Mouse (Mus musculus) liver, embryonic 15.5 days (tissue): ENCODE results near the gene Nobox. TPM values are rescaled to one million over a fixed set of nuclear protein-coding genes. Genes with fewer than 3 reads are reported as not detected.

ENCODE experiments used
- ATAC-seq: fragments of 200-750 bp; cut with Nextera tagmentation; 2 replicates; pipeline ENCODE4 v1.8.0; 2017; ENCODE audit warnings: moderate number of reproducible peaks, mild to moderate bottlenecking, moderate library complexity; ENCODE audit not compliant: insufficient read depth
- H3K27ac ChIP-seq: fragments of 300-500 bp; sonication (generic); replicated peaks from 2 replicates; pipeline ENCODE4 v1.5.1; 2015; ENCODE audit warnings: mild to moderate bottlenecking, inconsistent platforms
- H3K27me3 ChIP-seq: fragments of 300-500 bp; sonication (generic); 2 replicates; pipeline ENCODE4 v1.6.1; 2015; ENCODE audit warnings: mild to moderate bottlenecking, inconsistent platforms
- H3K36me3 ChIP-seq: fragments of 300-500 bp; sonication (generic); replicated peaks from 2 replicates; pipeline ENCODE4 v1.6.1; 2015; ENCODE audit warnings: moderate library complexity, mild to moderate bottlenecking, inconsistent platforms
- H3K4me1 ChIP-seq: fragments of 300-500 bp; sonication (generic); replicated peaks from 2 replicates; pipeline ENCODE4 v1.6.1; 2015; ENCODE audit warnings: inconsistent platforms
- H3K4me2 ChIP-seq: fragments of 300-500 bp; sonication (generic); 2 replicates; pipeline ENCODE4 v1.6.1; 2015; ENCODE audit warnings: moderate library complexity, mild to moderate bottlenecking, inconsistent platforms
- H3K4me3 ChIP-seq: fragments of 300-500 bp; sonication (generic); replicated peaks from 2 replicates; pipeline ENCODE4 v1.5.1; 2015; ENCODE audit warnings: mild to moderate bottlenecking, inconsistent platforms
- H3K9ac ChIP-seq: fragments of 300-500 bp; sonication (generic); 2 replicates; pipeline ENCODE4 v1.6.1; 2015; ENCODE audit warnings: moderate library complexity, mild to moderate bottlenecking, inconsistent platforms
- H3K9me3 ChIP-seq: fragments of 300-500 bp; sonication (generic); replicated peaks from 2 replicates; pipeline ENCODE4 v1.6.1; 2016; ENCODE audit warnings: inconsistent platforms
- WGBS: fragments of 180-500 bp; shearing (Covaris S2); methylation state at CpG from one replicate; pipeline ENCODE4 v1.1.7; 2015; ENCODE audit warnings: mixed read lengths; ENCODE audit not compliant: insufficient replicate concordance; 5-methylcytosine and 5-hydroxymethylcytosine counted together
- polyA plus RNA-seq: library from polyadenylated mRNA; unstranded; fragments of >200 nt; fragmentation: Nextera tagmentation; extraction: Ambion mirVana; gene quantifications from 2 replicates; pipeline ENCODE4 v1.2.1, GENCODE M21; 2015

The Nobox gene
- polyA plus RNA-seq, result not detected in 2 replicates

- H3K4me3 ChIP-seq, result no peak within 1 kb of the TSS
- H3K4me2 ChIP-seq, result no peak within 1 kb of the TSS
- H3K4me1 ChIP-seq, result no peaks in the 10 kb centered on the region
- H3K9me3 ChIP-seq, result no peaks in the 10 kb centered on the region
- H3K9ac ChIP-seq, result no peak within 1 kb of the TSS
- H3K36me3 ChIP-seq, result no peaks in the 10 kb centered on the region
- no peaks in the 10 kb centered on the region for H3K27me3 ChIP-seq
- ATAC-seq, result no peak
- no peak within 1 kb of the TSS for H3K27ac ChIP-seq
- WGBS, result 67% methylated on average over 16 of the region's 16 CpGs
These were observed at the start of gene Nobox for GRCm38 (mm10) chr6:43309454-43309853. Gene Nobox, minus strand, starts transcription at chr6:43309554.

- 35% methylated on average over 9 of the region's 9 CpGs for WGBS
- Histone ChIP-seq H3K4me3 (no peak overlapping the region), H3K4me1 (peaks cover 9% of the 10 kb centered on the region), H3K27me3 (no peaks in the 10 kb centered on the region), H3K4me2 (peak overlapping the region; percentile 32; the same call in 1 of the 2 replicates), H3K36me3 (no peaks in the 10 kb centered on the region), H3K27ac (no peak overlapping the region), H3K9ac (no peak overlapping the region), H3K9me3 (no peaks in the 10 kb centered on the region)
- ATAC-seq, result peak; percentile 49; the same call in 1 of the 2 replicates
These were observed 45.3 kb upstream of the Nobox start for GRCm38 (mm10) chr6:43354562-43355241.

- Histone ChIP-seq H3K36me3 (no peaks in the 10 kb centered on the region), H3K4me2 (no peak overlapping the region), H3K27ac (no peak overlapping the region), H3K27me3 (no peaks in the 10 kb centered on the region), H3K9me3 (no peaks in the 10 kb centered on the region), H3K9ac (no peak overlapping the region), H3K4me1 (peaks cover 9% of the 10 kb centered on the region), H3K4me3 (no peak overlapping the region)
- ATAC-seq, result no peak
- 80% methylated on average over 4 of the region's 4 CpGs for WGBS
These were observed 44.1 kb upstream of the Nobox start for GRCm38 (mm10) chr6:43353446-43353845.

GRCm38 (mm10) chr6:43349083-43349482 lies 39.7 kb upstream of the Nobox start:
- no peak for ATAC-seq
- Histone ChIP-seq H3K27ac (no peak overlapping the region), H3K4me2 (no peak overlapping the region), H3K4me1 (no peaks in the 10 kb centered on the region), H3K27me3 (no peaks in the 10 kb centered on the region), H3K9me3 (no peaks in the 10 kb centered on the region), H3K9ac (no peak overlapping the region), H3K4me3 (no peak overlapping the region), H3K36me3 (no peaks in the 10 kb centered on the region)
- 45% methylated on average over 4 of the region's 4 CpGs for WGBS

GRCm38 (mm10) chr6:43347637-43348036 lies 38.3 kb upstream of the Nobox start:
- WGBS, result 78% methylated on average over 1 of the region's 1 CpGs
- ATAC-seq, result no peak
- H3K9ac ChIP-seq, result no peak overlapping the region

GRCm38 (mm10) chr6:43343006-43343405 lies 33.7 kb upstream of the Nobox start:
- no peak overlapping the region for H3K27ac ChIP-seq
- no peak overlapping the region for H3K4me3 ChIP-seq
- no peak overlapping the region for H3K4me2 ChIP-seq
- ATAC-seq, result no peak
- no peaks in the 10 kb centered on the region for H3K9me3 ChIP-seq
- no peaks in the 10 kb centered on the region for H3K36me3 ChIP-seq
- H3K9ac ChIP-seq, result no peak overlapping the region
- H3K4me1 ChIP-seq, result no peaks in the 10 kb centered on the region
- WGBS, result 50% methylated on average over 1 of the region's 1 CpGs
- no peaks in the 10 kb centered on the region for H3K27me3 ChIP-seq

More at GRCm38 (mm10) chr6:43347637-43348036, 38.3 kb upstream of the Nobox start:
- no peaks in the 10 kb centered on the region for H3K4me1 ChIP-seq
- no peaks in the 10 kb centered on the region for H3K9me3 ChIP-seq
- H3K36me3 ChIP-seq, result no peaks in the 10 kb centered on the region
- no peak overlapping the region for H3K4me3 ChIP-seq
- no peak overlapping the region for H3K4me2 ChIP-seq
- H3K27me3 ChIP-seq, result no peaks in the 10 kb centered on the region
- H3K27ac ChIP-seq, result no peak overlapping the region

- H3K27me3 ChIP-seq, result no peaks in the 10 kb centered on the region
- no peaks in the 10 kb centered on the region for H3K4me1 ChIP-seq
- no peak overlapping the region for H3K4me2 ChIP-seq
- H3K9me3 ChIP-seq, result no peaks in the 10 kb centered on the region
- no peak overlapping the region for H3K4me3 ChIP-seq
- 73% methylated on average over 2 of the region's 2 CpGs for WGBS
- no peaks in the 10 kb centered on the region for H3K36me3 ChIP-seq
- no peak overlapping the region for H3K27ac ChIP-seq
- no peak overlapping the region for H3K9ac ChIP-seq
- no peak for ATAC-seq
These were observed 33.0 kb upstream of the Nobox start for GRCm38 (mm10) chr6:43342386-43342785.

GRCm38 (mm10) chr6:43338804-43339203 lies 29.4 kb upstream of the Nobox start:
- Histone ChIP-seq H3K9me3 (no peaks in the 10 kb centered on the region), H3K4me1 (no peaks in the 10 kb centered on the region)
- ATAC-seq, result no peak

GRCm38 (mm10) chr6:43337491-43337961 lies 28.2 kb upstream of the Nobox start:
- H3K4me2 ChIP-seq, result no peak overlapping the region
- no peaks in the 10 kb centered on the region for H3K27me3 ChIP-seq
- H3K27ac ChIP-seq, result no peak overlapping the region
- no peaks in the 10 kb centered on the region for H3K36me3 ChIP-seq
- H3K4me3 ChIP-seq, result no peak overlapping the region
- no peak overlapping the region for H3K9ac ChIP-seq
- peak; percentile 44; the same call in 1 of the 2 replicates for ATAC-seq
- 48% methylated on average over 10 of the region's 10 CpGs for WGBS
- H3K9me3 ChIP-seq, result no peaks in the 10 kb centered on the region
- H3K4me1 ChIP-seq, result no peaks in the 10 kb centered on the region

More at GRCm38 (mm10) chr6:43338804-43339203, 29.4 kb upstream of the Nobox start:
- H3K27me3 ChIP-seq, result no peaks in the 10 kb centered on the region
- no peak overlapping the region for H3K4me3 ChIP-seq
- 55% methylated on average over 2 of the region's 2 CpGs for WGBS
- H3K27ac ChIP-seq, result no peak overlapping the region
- no peaks in the 10 kb centered on the region for H3K36me3 ChIP-seq
- no peak overlapping the region for H3K9ac ChIP-seq
- no peak overlapping the region for H3K4me2 ChIP-seq

GRCm38 (mm10) chr6:43335619-43336234 lies 26.4 kb upstream of the Nobox start:
- no peak overlapping the region for H3K4me2 ChIP-seq
- no peaks in the 10 kb centered on the region for H3K36me3 ChIP-seq
- 65% methylated on average over 3 of the region's 3 CpGs for WGBS
- no peak overlapping the region for H3K4me3 ChIP-seq
- H3K9me3 ChIP-seq, result no peaks in the 10 kb centered on the region
- H3K27ac ChIP-seq, result no peak overlapping the region
- no peaks in the 10 kb centered on the region for H3K27me3 ChIP-seq
- ATAC-seq, result no peak
- no peak overlapping the region for H3K9ac ChIP-seq
- no peaks in the 10 kb centered on the region for H3K4me1 ChIP-seq

- Histone ChIP-seq H3K4me1 (no peaks in the 10 kb centered on the region), H3K27ac (no peak overlapping the region), H3K4me3 (no peak overlapping the region), H3K4me2 (no peak overlapping the region), H3K36me3 (no peaks in the 10 kb centered on the region), H3K27me3 (no peaks in the 10 kb centered on the region), H3K9me3 (no peaks in the 10 kb centered on the region), H3K9ac (no peak overlapping the region)
- 51% methylated on average over 4 of the region's 4 CpGs for WGBS
- no peak for ATAC-seq
These were observed 24.1 kb upstream of the Nobox start for GRCm38 (mm10) chr6:43333479-43333878.
